Mouse (Mus musculus): Measurements from ENCODE around the gene Ccl22. TPM values are rescaled to one million over a fixed set of nuclear protein-coding genes. Genes with fewer than 3 reads are reported as not detected.

The Ccl22 gene
- polyA plus RNA-seq, 1 experiment from 2014 or later = not detected

DNA sequence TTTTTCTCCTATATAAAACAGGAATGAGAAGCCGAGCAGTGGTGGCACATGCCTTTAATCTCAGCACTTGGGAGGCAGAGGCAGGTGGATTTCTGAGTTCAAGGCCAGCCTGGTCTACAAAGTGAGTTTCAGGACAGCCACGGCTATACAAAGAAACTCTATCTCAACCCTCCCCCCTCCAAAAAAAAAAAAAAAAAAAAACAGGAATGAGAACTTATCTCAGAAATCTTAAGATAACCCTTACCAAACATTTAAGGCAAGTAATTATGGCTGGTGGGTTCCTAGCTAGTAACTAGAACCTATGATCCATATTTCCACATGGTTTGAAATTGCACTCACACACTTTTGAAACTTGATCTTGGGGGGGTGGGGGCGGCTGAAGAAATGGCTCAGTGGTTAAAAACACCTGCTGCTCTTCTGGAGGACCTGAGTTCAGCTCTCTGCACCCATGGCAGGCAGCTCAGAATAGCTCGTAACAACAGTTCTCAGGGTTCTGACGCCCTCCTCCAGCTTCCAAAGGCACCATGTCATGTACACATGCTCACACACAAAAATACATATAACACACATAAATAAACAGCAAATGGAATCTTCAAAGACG is 40.7 kb downstream of the Ccl22 start:
- ATAC-seq (ENCODE audit: insufficient number of reproducible peaks, insufficient read depth, low FRiP score, low read depth) = no peak
- Histone ChIP-seq H3K9ac (ENCODE audit: low read length) (no peak overlapping the region), H3K4me2 (ENCODE audit: low read length) (no peak overlapping the region), H3K27ac (replicated peaks in 1 of 2; ENCODE audit: control insufficient read depth in 1 of 2, insufficient read depth in 1 of 2, low read depth in 2 of 2, low read length in 2 of 2) (no peak overlapping the region), H3K9me3 (ENCODE audit: control insufficient read depth, low read length) (no peaks in the 10 kb centered on the region), H3K4me3 (ENCODE audit: control insufficient read depth in 1 of 2, insufficient read depth in 1 of 2, low read depth in 1 of 2, low read length in 2 of 2) (no peak overlapping the region), H3K36me3 (ENCODE audit: control insufficient read depth, insufficient read depth, low read length) (no peaks in the 10 kb centered on the region), H3K27me3 (ENCODE audit: control insufficient read depth, insufficient read depth, low read length) (no peaks in the 10 kb centered on the region), H3K4me1 (ENCODE audit: control insufficient read depth in 2 of 2, insufficient read depth in 2 of 2, low read length in 2 of 2) (peaks cover 18 to 24% of the 10 kb centered on the region in 2 experiments)
- WGBS = 75% methylated on average over 6 of the region's 6 CpGs

DNA sequence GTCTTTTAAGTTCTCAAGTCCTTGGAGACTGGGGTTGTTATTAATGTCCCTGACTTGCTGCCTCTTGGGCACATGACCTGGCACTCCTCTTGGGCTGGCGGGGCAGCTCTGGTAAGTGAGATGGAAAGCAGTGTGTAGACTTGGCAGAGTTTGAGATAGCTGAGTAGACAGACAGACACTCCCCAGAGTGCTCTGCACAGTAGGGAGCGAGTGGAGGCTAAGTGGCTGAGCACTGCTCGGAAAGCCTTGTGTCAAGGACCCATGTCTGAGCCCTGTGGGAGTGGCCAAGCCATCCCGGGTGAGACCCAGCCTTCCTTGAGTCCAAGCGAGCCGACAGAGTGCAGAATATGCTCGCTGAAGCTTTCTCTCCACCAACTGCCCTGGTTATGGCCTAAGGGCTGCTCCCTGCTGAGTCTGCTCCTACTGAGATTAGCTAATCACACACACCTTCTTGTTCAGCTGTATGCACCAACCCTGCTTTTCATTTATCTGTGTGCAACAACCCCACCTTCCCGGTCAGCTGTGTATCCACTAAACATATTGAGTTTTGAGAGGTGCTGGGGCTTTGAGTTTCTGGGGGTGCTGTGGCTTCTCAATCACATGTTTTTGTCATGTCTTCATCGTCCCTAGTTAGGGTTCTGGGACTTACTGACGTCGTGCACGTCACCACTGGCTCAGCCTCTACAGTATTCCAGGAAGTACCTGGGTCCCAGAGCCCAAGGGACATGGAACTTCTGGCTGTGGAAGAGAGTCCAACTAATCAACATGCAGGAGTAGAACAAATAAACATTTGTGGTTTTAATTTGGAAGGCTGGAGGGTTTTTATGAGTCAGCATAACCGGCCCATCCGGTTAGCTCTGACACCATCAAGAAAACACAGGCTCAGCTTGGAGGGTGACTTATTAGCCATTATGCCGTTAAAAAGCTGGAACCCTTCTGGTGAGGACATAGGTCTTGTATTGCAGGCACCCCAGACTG is 42.4 kb downstream of the Ccl22 start:
- Histone ChIP-seq H3K4me2 (ENCODE audit: low read length) (no peak overlapping the region), H3K4me1 (ENCODE audit: control insufficient read depth in 2 of 2, insufficient read depth in 2 of 2, low read length in 2 of 2) (peaks cover 5 to 13% of the 10 kb centered on the region in 2 experiments), H3K4me3 (ENCODE audit: control insufficient read depth in 1 of 2, insufficient read depth in 1 of 2, low read depth in 1 of 2, low read length in 2 of 2) (no peak overlapping the region), H3K9me3 (ENCODE audit: control insufficient read depth, low read length) (no peaks in the 10 kb centered on the region), H3K9ac (ENCODE audit: low read length) (no peak overlapping the region), H3K36me3 (ENCODE audit: control insufficient read depth, insufficient read depth, low read length) (no peaks in the 10 kb centered on the region), H3K27me3 (ENCODE audit: control insufficient read depth, insufficient read depth, low read length) (no peaks in the 10 kb centered on the region), H3K27ac (replicated peaks in 1 of 2; ENCODE audit: control insufficient read depth in 1 of 2, insufficient read depth in 1 of 2, low read depth in 2 of 2, low read length in 2 of 2) (no peak overlapping the region)
- no peak for ATAC-seq (ENCODE audit: insufficient number of reproducible peaks, insufficient read depth, low FRiP score, low read depth)
- 52% methylated on average over 15 of the region's 15 CpGs for WGBS

DNA sequence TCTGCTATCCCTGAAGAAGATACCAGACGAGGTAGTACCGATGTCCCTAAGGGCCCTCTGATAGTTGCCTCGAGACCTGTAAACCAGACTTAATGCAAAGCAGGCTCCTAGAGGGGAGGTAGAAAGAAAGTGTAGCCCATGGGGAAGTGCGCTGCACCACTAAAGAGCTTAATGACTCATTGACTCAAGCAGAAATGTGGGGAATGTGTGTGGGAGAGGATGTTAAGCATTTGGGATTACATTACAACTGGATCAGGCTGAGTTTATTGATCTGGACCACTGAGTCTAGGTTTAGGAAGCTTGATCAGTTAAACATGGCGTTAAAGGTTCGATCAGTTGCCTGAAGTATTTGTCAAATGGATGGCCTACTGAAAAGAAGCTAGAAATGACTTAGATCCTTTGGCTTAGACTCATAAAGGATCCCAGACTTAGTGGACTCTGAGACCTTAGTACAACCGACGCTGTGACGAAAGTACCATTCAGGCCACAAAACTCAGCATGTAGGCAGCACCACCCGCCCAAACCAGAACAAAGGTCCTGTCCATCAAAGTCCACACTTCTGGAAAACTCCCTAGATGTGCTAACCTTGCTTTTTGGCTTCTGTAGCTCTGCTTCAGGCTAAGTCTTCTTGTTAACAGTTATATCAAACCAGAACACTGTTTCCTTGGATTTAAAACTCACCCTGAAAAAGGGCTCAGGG is 44.0 kb downstream of the Ccl22 start:
- Histone ChIP-seq H3K9ac (ENCODE audit: low read length) (no peak overlapping the region), H3K27me3 (ENCODE audit: control insufficient read depth, insufficient read depth, low read length) (no peaks in the 10 kb centered on the region), H3K4me2 (ENCODE audit: low read length) (no peak overlapping the region), H3K9me3 (ENCODE audit: control insufficient read depth, low read length) (no peaks in the 10 kb centered on the region), H3K36me3 (ENCODE audit: control insufficient read depth, insufficient read depth, low read length) (no peaks in the 10 kb centered on the region), H3K4me3 (ENCODE audit: control insufficient read depth in 1 of 2, insufficient read depth in 1 of 2, low read depth in 1 of 2, low read length in 2 of 2) (no peak overlapping the region), H3K4me1 (ENCODE audit: control insufficient read depth in 2 of 2, insufficient read depth in 2 of 2, low read length in 2 of 2) (peaks cover 5 to 8% of the 10 kb centered on the region in 2 experiments), H3K27ac (replicated peaks in 1 of 2; ENCODE audit: control insufficient read depth in 1 of 2, insufficient read depth in 1 of 2, low read depth in 2 of 2, low read length in 2 of 2) (no peak overlapping the region)
- 80% methylated on average over 10 of the region's 10 CpGs for WGBS
- no peak for ATAC-seq (ENCODE audit: insufficient number of reproducible peaks, insufficient read depth, low FRiP score, low read depth)

DNA sequence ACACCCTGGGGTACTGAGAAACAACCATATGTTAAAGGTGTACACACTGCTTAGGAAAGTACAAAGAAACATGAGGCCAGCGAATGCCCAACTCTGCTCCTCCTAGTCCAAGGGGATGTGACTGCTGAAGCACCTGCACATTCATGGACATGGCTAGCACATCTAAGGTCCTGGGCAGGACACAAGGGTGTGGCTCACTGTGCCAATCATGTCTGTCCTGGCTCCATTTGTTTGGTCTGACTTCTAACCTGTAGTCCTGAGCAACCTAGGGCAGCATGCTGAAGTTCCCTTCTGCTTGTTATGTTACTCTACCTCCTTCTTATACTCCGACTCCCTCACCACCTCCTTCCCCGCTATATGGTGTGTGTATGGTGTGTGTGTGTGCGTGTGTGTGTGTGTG is 49.0 kb downstream of the Ccl22 start:
- no peak overlapping the region for H3K4me2 ChIP-seq (ENCODE audit: low read length)
- no peak overlapping the region for H3K27ac ChIP-seq (replicated peaks in 1 of 2; ENCODE audit: control insufficient read depth in 1 of 2, insufficient read depth in 1 of 2, low read depth in 2 of 2, low read length in 2 of 2)
- H3K4me3 ChIP-seq (ENCODE audit: control insufficient read depth in 1 of 2, insufficient read depth in 1 of 2, low read depth in 1 of 2, low read length in 2 of 2) = no peak overlapping the region
- no peaks in the 10 kb centered on the region for H3K9me3 ChIP-seq (ENCODE audit: control insufficient read depth, low read length)
- no peaks in the 10 kb centered on the region for H3K27me3 ChIP-seq (ENCODE audit: control insufficient read depth, insufficient read depth, low read length)
- ATAC-seq (ENCODE audit: insufficient number of reproducible peaks, insufficient read depth, low FRiP score, low read depth) = no peak
- no peak overlapping the region for H3K9ac ChIP-seq (ENCODE audit: low read length)
- H3K36me3 ChIP-seq (ENCODE audit: control insufficient read depth, insufficient read depth, low read length) = no peaks in the 10 kb centered on the region
- no peaks in the 10 kb centered on the region for H3K4me1 ChIP-seq (ENCODE audit: control insufficient read depth in 2 of 2, insufficient read depth in 2 of 2, low read length in 2 of 2)
- 85% methylated on average over 4 of the region's 4 CpGs for WGBS

DNA sequence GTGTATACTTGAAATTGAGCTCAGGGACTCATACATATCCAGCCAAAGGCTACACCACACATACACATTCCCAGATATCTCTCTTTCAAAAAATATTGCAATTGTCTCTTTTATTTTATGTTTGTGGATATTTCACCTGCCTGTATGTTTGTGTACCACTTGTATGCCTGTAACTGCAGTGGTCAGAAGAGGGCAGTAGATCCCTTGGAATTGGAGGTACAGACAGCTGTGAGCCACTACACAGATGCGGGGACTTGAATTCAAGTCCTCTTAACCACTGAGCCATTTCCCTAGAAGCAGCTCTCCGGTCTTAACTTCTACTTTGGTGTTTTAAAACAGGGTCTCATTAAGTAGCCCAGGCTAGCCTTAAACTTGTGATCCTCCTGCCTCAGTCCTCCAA is 49.4 kb downstream of the Ccl22 start:
- WGBS = 97% methylated on average over 2 of the region's 2 CpGs
- no peak for ATAC-seq (ENCODE audit: insufficient number of reproducible peaks, insufficient read depth, low FRiP score, low read depth)
- H3K27ac ChIP-seq (replicated peaks in 1 of 2; ENCODE audit: control insufficient read depth in 1 of 2, insufficient read depth in 1 of 2, low read depth in 2 of 2, low read length in 2 of 2) = no peak overlapping the region
- H3K9ac ChIP-seq (ENCODE audit: low read length) = no peak overlapping the region
- no peaks in the 10 kb centered on the region for H3K36me3 ChIP-seq (ENCODE audit: control insufficient read depth, insufficient read depth, low read length)
- H3K9me3 ChIP-seq (ENCODE audit: control insufficient read depth, low read length) = no peaks in the 10 kb centered on the region
- no peaks in the 10 kb centered on the region for H3K4me1 ChIP-seq (ENCODE audit: control insufficient read depth in 2 of 2, insufficient read depth in 2 of 2, low read length in 2 of 2)
- no peaks in the 10 kb centered on the region for H3K27me3 ChIP-seq (ENCODE audit: control insufficient read depth, insufficient read depth, low read length)
- H3K4me3 ChIP-seq (ENCODE audit: control insufficient read depth in 1 of 2, insufficient read depth in 1 of 2, low read depth in 1 of 2, low read length in 2 of 2) = no peak overlapping the region
- H3K4me2 ChIP-seq (ENCODE audit: low read length) = no peak overlapping the region

- Histone ChIP-seq H3K4me2 (ENCODE audit: low read length) (no peak overlapping the region), H3K4me3 (ENCODE audit: control insufficient read depth in 1 of 2, insufficient read depth in 1 of 2, low read depth in 1 of 2, low read length in 2 of 2) (no peak overlapping the region), H3K36me3 (ENCODE audit: control insufficient read depth, insufficient read depth, low read length) (no peaks in the 10 kb centered on the region), H3K9me3 (ENCODE audit: control insufficient read depth, low read length) (no peaks in the 10 kb centered on the region), H3K27ac (replicated peaks in 1 of 2; ENCODE audit: control insufficient read depth in 1 of 2, insufficient read depth in 1 of 2, low read depth in 2 of 2, low read length in 2 of 2) (no peak overlapping the region), H3K27me3 (ENCODE audit: control insufficient read depth, insufficient read depth, low read length) (no peaks in the 10 kb centered on the region), H3K4me1 (ENCODE audit: control insufficient read depth in 2 of 2, insufficient read depth in 2 of 2, low read length in 2 of 2) (peaks cover 8 to 20% of the 10 kb centered on the region in 2 experiments; a peak in 3 of 4 replicates), H3K9ac (ENCODE audit: low read length) (no peak overlapping the region)
- 47% methylated on average over 7 of the region's 7 CpGs for WGBS
- ATAC-seq (ENCODE audit: insufficient number of reproducible peaks, insufficient read depth, low FRiP score, low read depth) = no peak
Observed at GRCm38 (mm10) chr8:94800278-94800968, 55.0 kb downstream of the Ccl22 start.
